Comparison of ENCODE assay signal across 17 mouse cellular contexts in the genomic region with DNA sequence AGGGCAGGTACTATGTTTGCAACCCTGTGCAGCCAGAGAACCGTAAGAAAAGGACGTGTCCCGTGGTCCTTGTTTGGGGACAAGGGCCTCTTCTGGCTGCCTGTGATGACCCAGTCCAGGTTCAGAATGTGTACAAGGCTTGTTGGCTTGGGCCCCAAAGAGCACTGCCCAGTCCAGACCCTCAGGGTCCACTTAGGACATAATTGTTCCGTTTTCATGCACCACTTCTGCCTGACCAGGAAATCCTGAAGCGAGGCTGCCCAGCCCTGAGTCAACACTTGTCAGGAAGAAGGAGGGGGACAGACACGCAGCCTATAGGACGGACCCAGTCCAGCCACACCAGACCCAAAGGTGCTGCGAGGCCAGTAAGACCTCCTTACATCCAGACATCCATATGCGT. TPM values are rescaled to one million over a fixed set of nuclear protein-coding genes. Genes with fewer than 3 reads are reported as not detected.
A peak's percentile ranks its signal among the peaks of the same experiment; 100 is the strongest.
DNase-seq lines count a peak whose midpoint lies in the region; ATAC-seq lines count a peak whose summit lies in the region.
"Had no signal": no experiment of that assay in that cellular context is flagged by ENCODE, and none has a peak within 500 bp of the region (broad histone marks: within the 10 kb centered on the region; RNA-seq: fewer than 3 reads in every experiment).

No protein-coding gene starts in this region.

- no peak for DNase-seq in midbrain, embryonic 10.5 days (ENCODE audit: low spot score)
- DNase-seq in lung, postnatal 25 days (ENCODE audit: low spot score): peak; percentile 88
- DNase-seq in natural killer cell, adult 2 months (ENCODE audit: low spot score in 2 of 2): no peak
- DNase-seq in Muller cell, postnatal 12 days (ENCODE audit: inconsistent ontology term): no peak
- DNase-seq: cerebellum, adult 9-10 months; embryo, embryonic 11 days; forebrain, postnatal 0 days; layer of hippocampus, postnatal 36 days; right cerebral cortex, postnatal 4 days; thymus, postnatal 14 days had no signal

- H3K9me3 ChIP-seq in intestine, embryonic 15.5 days: no peaks in the 10 kb centered on the region
- H3K9me3 ChIP-seq in intestine, embryonic 16.5 days (ENCODE audit: control insufficient read depth, low read length): no peaks in the 10 kb centered on the region
- no peaks in the 10 kb centered on the region for H3K9me3 ChIP-seq in midbrain, embryonic 16.5 days (replicated peaks; ENCODE audit: control insufficient read depth, low read length, poor library complexity, severe bottlenecking)
- H3K9me3 ChIP-seq in midbrain, embryonic 10.5 days (replicated peaks): no peaks in the 10 kb centered on the region
- no peaks in the 10 kb centered on the region for H3K9me3 ChIP-seq in forebrain, embryonic 16.5 days (ENCODE audit: control insufficient read depth, low read length)
- H3K9me3 ChIP-seq: hindbrain, embryonic 10.5 days had no signal

- H3K4me1 ChIP-seq in intestine, embryonic 15.5 days (replicated peaks): peaks cover 13% of the 10 kb centered on the region
- H3K4me1 ChIP-seq in intestine, embryonic 16.5 days (ENCODE audit: control insufficient read depth, insufficient read depth, low read length): peaks cover 23% of the 10 kb centered on the region
- no peaks in the 10 kb centered on the region for H3K4me1 ChIP-seq in midbrain, embryonic 16.5 days (ENCODE audit: control insufficient read depth, insufficient read depth, low read length)
- H3K4me1 ChIP-seq in midbrain, embryonic 10.5 days: peaks cover 17% of the 10 kb centered on the region
- H3K4me1 ChIP-seq in forebrain, embryonic 16.5 days (replicated peaks; ENCODE audit: control insufficient read depth, insufficient read depth, low read length): 0 out of 2 replicates have a peak, but pooled peaks cover 3% of the 10 kb centered on the region

- no peak overlapping the region for H3K27ac ChIP-seq in intestine, embryonic 15.5 days
- H3K27ac ChIP-seq in intestine, embryonic 16.5 days (ENCODE audit: low read length): no peak overlapping the region
- H3K27ac ChIP-seq in midbrain, embryonic 16.5 days (ENCODE audit: low read length): no peak overlapping the region
- H3K27ac ChIP-seq in midbrain, embryonic 10.5 days (replicated peaks): no peak overlapping the region
- H3K27ac ChIP-seq in forebrain, embryonic 16.5 days (ENCODE audit: low read length): no peak overlapping the region
- H3K27ac ChIP-seq: hindbrain, embryonic 10.5 days had no signal

- no peak overlapping the region for H3K9ac ChIP-seq in intestine, embryonic 15.5 days
- no peak overlapping the region for H3K9ac ChIP-seq in intestine, embryonic 16.5 days (ENCODE audit: low read depth, low read length)
- no peak overlapping the region for H3K9ac ChIP-seq in midbrain, embryonic 16.5 days (ENCODE audit: low read depth, low read length)
- H3K9ac ChIP-seq in forebrain, embryonic 16.5 days (replicated peaks; ENCODE audit: low read depth, low read length): no peak overlapping the region
- H3K9ac ChIP-seq: forebrain, postnatal 0 days had no signal

- no peak overlapping the region for H3K4me2 ChIP-seq in intestine, embryonic 15.5 days (replicated peaks)
- no peak overlapping the region for H3K4me2 ChIP-seq in intestine, embryonic 16.5 days (ENCODE audit: low read depth, low read length)
- H3K4me2 ChIP-seq in midbrain, embryonic 16.5 days (ENCODE audit: low read length): no peak overlapping the region
- H3K4me2 ChIP-seq in forebrain, embryonic 16.5 days (ENCODE audit: low read length): no peak overlapping the region
- H3K4me2 ChIP-seq: heart, embryonic 11.5 days had no signal

- 0 out of 2 replicates have a peak, but pooled peaks have one; percentile 30 for ATAC-seq in intestine, embryonic 15.5 days
- ATAC-seq in intestine, embryonic 16.5 days: no peak
- ATAC-seq in midbrain, embryonic 16.5 days: peak; percentile 17; the same call in 1 of the 2 replicates
- no peak for ATAC-seq in forebrain, embryonic 16.5 days
- ATAC-seq: forebrain, postnatal 0 days; intestine, postnatal 0 days had no signal

- H3K36me3 ChIP-seq in intestine, embryonic 15.5 days: no peaks in the 10 kb centered on the region
- no peaks in the 10 kb centered on the region for H3K36me3 ChIP-seq in intestine, embryonic 16.5 days (ENCODE audit: control insufficient read depth, insufficient read depth, low read length)
- H3K36me3 ChIP-seq in midbrain, embryonic 16.5 days (ENCODE audit: control insufficient read depth, insufficient read depth, low read length): no peaks in the 10 kb centered on the region
- H3K36me3 ChIP-seq in midbrain, embryonic 10.5 days: no peaks in the 10 kb centered on the region
- H3K36me3 ChIP-seq in forebrain, embryonic 16.5 days (ENCODE audit: control insufficient read depth, insufficient read depth): no peaks in the 10 kb centered on the region
- H3K36me3 ChIP-seq: hindbrain, embryonic 10.5 days had no signal

- 64% methylated on average over 9 of the region's 9 CpGs for WGBS in intestine, embryonic 15.5 days
- 53% methylated on average over 9 of the region's 9 CpGs for WGBS in intestine, embryonic 16.5 days
- 88% methylated on average over 9 of the region's 9 CpGs for WGBS in midbrain, embryonic 16.5 days
- 87% methylated on average over 9 of the region's 9 CpGs for WGBS in midbrain, embryonic 10.5 days
- 89% methylated on average over 9 of the region's 9 CpGs for WGBS in forebrain, embryonic 16.5 days

- H3K27me3 ChIP-seq in intestine, embryonic 15.5 days (replicated peaks): no peaks in the 10 kb centered on the region
- no peaks in the 10 kb centered on the region for H3K27me3 ChIP-seq in intestine, embryonic 16.5 days (replicated peaks; ENCODE audit: control insufficient read depth, insufficient read depth, low read length)
- H3K27me3 ChIP-seq in midbrain, embryonic 16.5 days (ENCODE audit: control insufficient read depth, insufficient read depth, low read depth, low read length): no peaks in the 10 kb centered on the region
- no peaks in the 10 kb centered on the region for H3K27me3 ChIP-seq in midbrain, embryonic 10.5 days (ENCODE audit: low read depth, poor library complexity, severe bottlenecking)
- H3K27me3 ChIP-seq in forebrain, embryonic 16.5 days (replicated peaks; ENCODE audit: control insufficient read depth, insufficient read depth, low read length): no peaks in the 10 kb centered on the region

- H3K4me3 ChIP-seq in intestine, embryonic 15.5 days (replicated peaks): no peak overlapping the region
- H3K4me3 ChIP-seq in intestine, embryonic 16.5 days (ENCODE audit: low read length): no peak overlapping the region
- H3K4me3 ChIP-seq in midbrain, embryonic 16.5 days (ENCODE audit: low read depth, low read length): no peak overlapping the region
- no peak overlapping the region for H3K4me3 ChIP-seq in midbrain, embryonic 10.5 days
- no peak overlapping the region for H3K4me3 ChIP-seq in forebrain, embryonic 16.5 days (replicated peaks; ENCODE audit: low read length)
- H3K4me3 ChIP-seq: hindbrain, embryonic 10.5 days had no signal

RNA-seq across cellular contexts. Expression of gene Cebpa, which starts 26.0 kb away (rescaled TPM):
- 13.9 and 14.1 TPM in 2 replicates for polyA plus RNA-seq in intestine, embryonic 15.5 days (2015; fragmentation: Nextera tagmentation; extraction: Ambion mirVana)
- 9.9 and 11.7 TPM in 2 replicates for polyA plus RNA-seq in intestine, embryonic 16.5 days (2015; fragmentation: Nextera tagmentation; extraction: Ambion mirVana)
- polyA plus RNA-seq in midbrain, embryonic 16.5 days (2015; fragmentation: Nextera tagmentation; extraction: Ambion mirVana): 0.33 and 0.51 TPM in 2 replicates
- polyA plus RNA-seq in midbrain, embryonic 10.5 days (2016; fragmentation: Nextera tagmentation; extraction: Ambion mirVana): 0.35 and 0.38 TPM in 2 replicates
- 0.32 and 0.40 TPM in 2 replicates for polyA plus RNA-seq in forebrain, embryonic 16.5 days (2015; fragmentation: Nextera tagmentation; extraction: Ambion mirVana)

RNA-seq across cellular contexts. Expression of gene Slc7a10, which starts 41.1 kb away (rescaled TPM):
- polyA plus RNA-seq in intestine, embryonic 15.5 days (2015; fragmentation: Nextera tagmentation; extraction: Ambion mirVana): 1.6 and 1.7 TPM in 2 replicates
- polyA plus RNA-seq in intestine, embryonic 16.5 days (2015; fragmentation: Nextera tagmentation; extraction: Ambion mirVana): 0.99 and 1.2 TPM in 2 replicates
- 9.8 and 21.0 TPM in 2 replicates for polyA plus RNA-seq in midbrain, embryonic 16.5 days (2015; fragmentation: Nextera tagmentation; extraction: Ambion mirVana)
- 0.17 and 0.35 TPM in 2 replicates for polyA plus RNA-seq in midbrain, embryonic 10.5 days (2016; fragmentation: Nextera tagmentation; extraction: Ambion mirVana)
- polyA plus RNA-seq in forebrain, embryonic 16.5 days (2015; fragmentation: Nextera tagmentation; extraction: Ambion mirVana): 6.3 and 7.3 TPM in 2 replicates

Comparison
In these comparisons a context has a peak if more than half of its experiments do, and no peak if none do; other contexts are left out.
1. ATAC-seq: peak in intestine, embryonic 15.5 days (single experiment) and midbrain, embryonic 16.5 days (single experiment); none in intestine, embryonic 16.5 days (single experiment) and forebrain, embryonic 16.5 days (single experiment).